In genomic region chr7:40776220-40776619, GRCm38 (mm10) we compare ENCODE assay signal across 20 mouse cellular contexts.
A peak's percentile ranks its signal among the peaks of the same experiment; 100 is the strongest.
DNase-seq lines count a peak whose midpoint lies in the region; ATAC-seq and TF ChIP-seq lines count a peak whose summit lies in the region.
"Had no signal": no experiment of that assay in that cellular context is flagged by ENCODE, and none has a peak within 500 bp of the region (broad histone marks: within the 10 kb centered on the region; RNA-seq: fewer than 3 reads in every experiment).

No protein-coding gene starts in this region.

- no peak for TF ChIP-seq CTCF in hindbrain, postnatal 0 days (IDR thresholded peaks at IDR 0.05; ENCODE audit: low read depth)
- TF ChIP-seq CTCF in cerebellum, adult 2 months (IDR thresholded peaks at IDR 0.05; ENCODE audit: borderline replicate concordance, insufficient read depth, low read depth, low read length): no peak

- 0 out of 2 replicates have a peak overlapping the region, but pooled peaks have one; percentile 29 for H3K27ac ChIP-seq in hindbrain, embryonic 10.5 days
- no peak overlapping the region for H3K27ac ChIP-seq in hindbrain, postnatal 0 days
- H3K27ac ChIP-seq in hindbrain, embryonic 16.5 days (ENCODE audit: low read depth, low read length): no peak overlapping the region
- H3K27ac ChIP-seq in neural tube, embryonic 11.5 days (ENCODE audit: low read depth, low read length): no peak overlapping the region
- H3K27ac ChIP-seq in cerebellum, adult 2 months (ENCODE audit: insufficient read depth, low read length): no peak overlapping the region
- H3K27ac ChIP-seq: forebrain, embryonic 13.5 days; midbrain, embryonic 12.5 days; neural tube, embryonic 12.5 days had no signal

- ATAC-seq in hindbrain, postnatal 0 days: no peak
- peak; percentile 37; the same call in 1 of the 2 replicates for ATAC-seq in hindbrain, embryonic 16.5 days
- ATAC-seq in neural tube, embryonic 11.5 days (ENCODE audit: insufficient read depth, low FRiP score, low TSS enrichment): no peak
- ATAC-seq: CD4-positive, CD25-positive, alpha-beta regulatory T cell, adult 4 months; forebrain, embryonic 13.5 days had no signal

- no peaks in the 10 kb centered on the region for H3K36me3 ChIP-seq in hindbrain, embryonic 10.5 days
- no peaks in the 10 kb centered on the region for H3K36me3 ChIP-seq in hindbrain, postnatal 0 days (ENCODE audit: insufficient read depth, low read length)
- H3K36me3 ChIP-seq in hindbrain, embryonic 16.5 days (ENCODE audit: control insufficient read depth, insufficient read depth, low read length): no peaks in the 10 kb centered on the region
- H3K36me3 ChIP-seq in neural tube, embryonic 11.5 days (ENCODE audit: control insufficient read depth, insufficient read depth, low read length): no peaks in the 10 kb centered on the region
- H3K36me3 ChIP-seq: G1E; midbrain, embryonic 12.5 days; neural tube, embryonic 12.5 days had no signal

- H3K4me3 ChIP-seq in hindbrain, embryonic 10.5 days: no peak overlapping the region
- no peak overlapping the region for H3K4me3 ChIP-seq in hindbrain, postnatal 0 days (ENCODE audit: low read length)
- no peak overlapping the region for H3K4me3 ChIP-seq in hindbrain, embryonic 16.5 days (ENCODE audit: low read length)
- H3K4me3 ChIP-seq in neural tube, embryonic 11.5 days (ENCODE audit: low read depth, low read length): no peak overlapping the region
- H3K4me3 ChIP-seq in cerebellum, adult 2 months (replicated peaks; ENCODE audit: insufficient read depth, low read depth, low read length): no peak overlapping the region
- H3K4me3 ChIP-seq: forebrain, embryonic 13.5 days; midbrain, embryonic 12.5 days; neural tube, embryonic 12.5 days had no signal

- H3K27me3 ChIP-seq in hindbrain, embryonic 10.5 days (ENCODE audit: insufficient read depth, poor library complexity, severe bottlenecking): no peaks in the 10 kb centered on the region
- H3K27me3 ChIP-seq in hindbrain, postnatal 0 days (ENCODE audit: insufficient read depth, low read length): no peaks in the 10 kb centered on the region
- no peaks in the 10 kb centered on the region for H3K27me3 ChIP-seq in hindbrain, embryonic 16.5 days (replicated peaks; ENCODE audit: control insufficient read depth, insufficient read depth, low read length)
- no peaks in the 10 kb centered on the region for H3K27me3 ChIP-seq in neural tube, embryonic 11.5 days (ENCODE audit: control insufficient read depth, insufficient read depth, low read length)
- no peaks in the 10 kb centered on the region; the same call in 1 of the 2 replicates for H3K27me3 ChIP-seq in cerebellum, adult 2 months (ENCODE audit: control insufficient read depth, insufficient read depth, low read length)
- H3K27me3 ChIP-seq: forebrain, embryonic 13.5 days; midbrain, embryonic 12.5 days; neural tube, embryonic 12.5 days had no signal

- no peak overlapping the region for H3K4me2 ChIP-seq in hindbrain, postnatal 0 days (ENCODE audit: low read depth, low read length)
- H3K4me2 ChIP-seq in hindbrain, embryonic 16.5 days (ENCODE audit: low read length): no peak overlapping the region
- no peak overlapping the region for H3K4me2 ChIP-seq in neural tube, embryonic 11.5 days (ENCODE audit: low read depth)
- H3K4me2 ChIP-seq: forebrain, embryonic 13.5 days; midbrain, embryonic 12.5 days; neural tube, embryonic 12.5 days had no signal

- TF ChIP-seq POLR2A in cerebellum, adult 2 months (IDR thresholded peaks at IDR 0.05; ENCODE audit: borderline replicate concordance, insufficient read depth, low read length): no peak

- 31% methylated on average over 4 of the region's 4 CpGs for WGBS in hindbrain, embryonic 10.5 days
- WGBS in hindbrain, postnatal 0 days: 33% methylated on average over 4 of the region's 4 CpGs
- WGBS in hindbrain, embryonic 16.5 days: 31% methylated on average over 4 of the region's 4 CpGs
- WGBS in neural tube, embryonic 11.5 days: 18% methylated on average over 4 of the region's 4 CpGs
- WGBS in cerebellum, adult 2 months: 34% methylated on average over 4 of the region's 4 CpGs

- no peaks in the 10 kb centered on the region for H3K9me3 ChIP-seq in hindbrain, embryonic 10.5 days
- H3K9me3 ChIP-seq in hindbrain, postnatal 0 days (ENCODE audit: low read length): no peaks in the 10 kb centered on the region
- no peaks in the 10 kb centered on the region for H3K9me3 ChIP-seq in hindbrain, embryonic 16.5 days (ENCODE audit: control insufficient read depth, low read length)
- no peaks in the 10 kb centered on the region for H3K9me3 ChIP-seq in neural tube, embryonic 11.5 days (ENCODE audit: control insufficient read depth, low read length)
- H3K9me3 ChIP-seq: forebrain, embryonic 13.5 days; midbrain, embryonic 12.5 days; neural tube, embryonic 12.5 days had no signal

- peak; percentile 55 for DNase-seq in hindbrain, embryonic 10.5 days (ENCODE audit: low spot score)
- DNase-seq in hindbrain, postnatal 0 days (ENCODE audit: low spot score): no peak
- DNase-seq in embryo, embryonic 11.5 days (ENCODE audit: low read depth, low spot score): peak; percentile 26
- peak; percentile 44 for DNase-seq in neural tube, embryonic 11.5 days (ENCODE audit: low spot score)
- no peak for DNase-seq in right cerebral cortex, postnatal 36 days (ENCODE audit: low spot score in 2 of 2)
- no peak for DNase-seq in cerebellum, adult 2 months
- no peak for DNase-seq in heart, adult 8-10 months (ENCODE audit: low spot score)
- DNase-seq: cerebellum, postnatal 10 days; heart, postnatal 4 days; kidney, adult 11 months; kidney, postnatal 10 days; lung, adult 2 months; lung, postnatal 36 days; right cerebral cortex, postnatal 14 days had no signal

- peaks cover 17% of the 10 kb centered on the region for H3K4me1 ChIP-seq in hindbrain, embryonic 10.5 days (replicated peaks)
- no peaks in the 10 kb centered on the region for H3K4me1 ChIP-seq in hindbrain, postnatal 0 days (ENCODE audit: insufficient read depth, low read length)
- peaks cover 3% of the 10 kb centered on the region; the same call in 1 of the 2 replicates for H3K4me1 ChIP-seq in hindbrain, embryonic 16.5 days (ENCODE audit: control insufficient read depth, insufficient read depth, low read depth, low read length)
- H3K4me1 ChIP-seq in neural tube, embryonic 11.5 days (ENCODE audit: control insufficient read depth, insufficient read depth, low read length): no peaks in the 10 kb centered on the region
- no peaks in the 10 kb centered on the region for H3K4me1 ChIP-seq in cerebellum, adult 2 months (ENCODE audit: control insufficient read depth, insufficient read depth, low read length)
- H3K4me1 ChIP-seq: forebrain, embryonic 13.5 days; neural tube, embryonic 12.5 days had no signal

- no peak overlapping the region for H3K9ac ChIP-seq in hindbrain, postnatal 0 days (replicated peaks; ENCODE audit: low read length)
- H3K9ac ChIP-seq in hindbrain, embryonic 16.5 days (ENCODE audit: low read depth, low read length): no peak overlapping the region
- no peak overlapping the region for H3K9ac ChIP-seq in neural tube, embryonic 11.5 days (ENCODE audit: low read length)
- H3K9ac ChIP-seq: forebrain, embryonic 13.5 days; midbrain, embryonic 12.5 days; neural tube, embryonic 12.5 days had no signal

Comparison
In these comparisons a context has a peak if more than half of its experiments do, and no peak if none do; other contexts are left out.
1. DNase-seq: peak in hindbrain, embryonic 10.5 days (single experiment), embryo, embryonic 11.5 days (single experiment) and neural tube, embryonic 11.5 days (single experiment); none in hindbrain, postnatal 0 days (single experiment), right cerebral cortex, postnatal 36 days (0 of 2), cerebellum, adult 2 months (0 of 2) and heart, adult 8-10 months (single experiment).